Mouse (Mus musculus): ENCODE data around the gene Dysf. TPM values are rescaled to one million over a fixed set of nuclear protein-coding genes. Genes with fewer than 3 reads are reported as not detected.

Gene Dysf
- total RNA-seq (2012; rRNA removed) (0.34 and 0.38 TPM in 2 replicates), total RNA-seq (2014; rRNA removed) (0.05 and 0.09 TPM in 2 replicates), polyA plus RNA-seq (2012; ENCODE audit: insufficient read length, low read depth) (0.39 and 0.59 TPM in 2 replicates)

DNA sequence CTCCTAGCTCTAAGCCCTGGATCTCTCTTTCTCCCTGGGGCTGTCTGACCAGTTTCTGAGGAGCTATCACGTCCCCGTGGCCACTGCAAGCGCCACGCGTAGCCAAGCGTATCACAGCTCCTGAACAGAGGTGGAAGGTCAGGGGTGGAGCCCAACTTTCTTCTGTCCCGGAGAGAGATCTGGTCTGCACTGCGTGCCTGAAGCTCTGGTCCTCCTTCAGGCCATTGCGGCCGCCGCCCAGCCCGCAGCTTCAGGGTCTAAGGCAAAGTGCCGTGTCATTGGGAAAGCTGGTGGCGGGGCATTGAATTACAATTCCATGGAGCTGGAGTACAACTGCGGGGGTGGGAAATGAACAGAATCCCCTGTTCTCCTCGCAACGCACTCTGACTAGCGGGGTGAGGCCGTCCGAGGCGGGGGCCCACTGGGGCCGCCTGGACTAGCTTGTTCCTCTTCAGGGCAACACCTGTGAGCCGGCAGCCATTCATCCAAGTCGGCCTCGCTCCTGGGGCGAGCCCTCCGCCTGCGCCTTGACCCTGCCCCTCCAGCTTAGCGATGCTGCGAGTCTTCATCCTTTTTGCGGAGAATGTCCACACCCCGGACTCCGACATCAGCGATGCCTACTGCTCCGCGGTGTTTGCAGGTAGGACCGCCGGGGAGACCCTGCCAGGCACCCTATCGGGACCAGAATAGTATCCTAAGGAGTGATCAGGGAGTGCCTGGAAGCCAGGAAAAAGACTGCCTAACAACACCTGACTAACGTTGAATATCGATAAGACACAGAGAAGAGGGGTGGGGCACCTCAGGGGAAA is at the start of gene Dysf:
Dysf (plus strand) TSS at position 228 of the 809 bp plus-strand sequence.
- H3K9ac ChIP-seq (ENCODE audit: insufficient read depth, low read depth) = peak within 1 kb of the TSS; percentile 3; the same call in 1 of the 2 replicates
- peak within 1 kb of the TSS; percentile 20 to 41 (median 26) for H3K4me3 ChIP-seq (replicated peaks in 1 of 3; ENCODE audit: low read depth in 2 of 3, low read length in 2 of 3, poor library complexity in 1 of 3)

DNA sequence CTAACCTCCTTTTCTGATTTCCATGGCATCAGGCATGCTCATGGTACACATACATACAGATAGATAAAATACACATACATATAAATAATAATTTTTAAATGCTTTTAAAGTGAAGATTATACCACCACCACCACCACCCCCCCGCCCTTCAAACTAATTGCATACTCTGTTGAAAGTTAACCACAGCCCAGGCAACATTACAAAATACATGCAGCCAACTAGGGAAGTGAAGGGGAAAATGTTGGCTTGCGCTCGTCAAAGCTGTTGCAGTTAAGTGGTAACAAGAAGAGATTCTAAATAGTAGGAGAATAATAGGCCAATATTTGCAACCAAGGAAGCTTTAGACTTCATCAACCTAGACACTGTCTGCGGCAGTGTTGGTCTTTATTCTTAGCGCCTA is 20.7 kb upstream of the Dysf start:
- dilution Hi-C loops (cut with MboI; ENCODE audit: extremely low pct_ligation_motif_present, extremely low pct_unique_long_range_greater_than_20kb, low sequenced_read_pairs) = no loop called here
- Histone ChIP-seq H3K4me2 (ENCODE audit: insufficient read depth, low read depth, poor library complexity, severe bottlenecking) (no peak overlapping the region), H3K27me3 (replicated peaks) (no peaks in the 10 kb centered on the region), H3K9me3 (replicated peaks; ENCODE audit: low read length) (no peaks in the 10 kb centered on the region), H3K27ac (ENCODE audit: insufficient read depth, low read depth) (no peak overlapping the region), H3K36me3 (replicated peaks in 1 of 2; ENCODE audit: control insufficient read depth in 1 of 2, insufficient read depth in 1 of 2, low read length in 1 of 2) (peaks cover 33 to 75% of the 10 kb centered on the region in 2 experiments), H3K4me3 (replicated peaks in 1 of 3; ENCODE audit: low read depth in 2 of 3, low read length in 2 of 3, poor library complexity in 1 of 3) (no peak overlapping the region), H3K4me1 (ENCODE audit: control insufficient read depth in 1 of 2, insufficient read depth in 2 of 2) (no peaks in the 10 kb centered on the region), H3K79me2 (replicated peaks; ENCODE audit: control insufficient read depth, extremely low read depth, insufficient read depth, poor library complexity, severe bottlenecking) (no peaks in the 10 kb centered on the region), H3K9ac (ENCODE audit: insufficient read depth, low read depth) (no peak overlapping the region)
- TF ChIP-seq SMC3 (IDR thresholded peaks at IDR 0.05; ENCODE audit: low read depth, low read length) = no peak
- TF ChIP-seq HCFC1 (IDR thresholded peaks at IDR 0.05; ENCODE audit: low read depth, low read length) = no peak
- TF ChIP-seq MYC (IDR thresholded peaks at IDR 0.05; ENCODE audit: low read depth, low read length) = no peak
- TF ChIP-seq ZC3H11A (IDR thresholded peaks at IDR 0.05; ENCODE audit: low read depth, low read length) = no peak
- no peak for TF ChIP-seq IRF4 (IDR thresholded peaks at IDR 0.05; ENCODE audit: low read depth, low read length)
- TF ChIP-seq BHLHE40 (IDR thresholded peaks at IDR 0.05; ENCODE audit: low read depth, low read length) = no peak
- TF ChIP-seq ZMIZ1 (IDR thresholded peaks at IDR 0.05; ENCODE audit: low read depth, low read length) = no peak
- no peak for TF ChIP-seq EP300 (IDR thresholded peaks at IDR 0.05; ENCODE audit: low read length)
- no peak for TF ChIP-seq MAFK (IDR thresholded peaks at IDR 0.05; ENCODE audit: insufficient replicate concordance, low read length)
- TF ChIP-seq JUND (conservative IDR thresholded peaks at IDR 0.05; ENCODE audit: low read depth, low read length) = no peak
- no peak for TF ChIP-seq GABPA (IDR thresholded peaks at IDR 0.05; ENCODE audit: insufficient replicate concordance, low read depth, low read length)
- no peak for TF ChIP-seq NELFE (IDR thresholded peaks at IDR 0.05; ENCODE audit: low read depth, low read length)
- TF ChIP-seq UBTF (IDR thresholded peaks at IDR 0.05; ENCODE audit: low read depth, low read length) = no peak
- TF ChIP-seq USF2 (conservative IDR thresholded peaks at IDR 0.05; ENCODE audit: low read depth, low read length) = no peak
- no peak for TF ChIP-seq CTCF (conservative IDR thresholded peaks at IDR 0.05 in 1 of 2, IDR thresholded peaks at IDR 0.05 in 1 of 2; ENCODE audit: low read depth in 2 of 2, low read length in 2 of 2)
- no peak for TF ChIP-seq RCOR1 (conservative IDR thresholded peaks at IDR 0.05; ENCODE audit: low read depth, low read length)
- no peak for DNase-seq (ENCODE audit: extremely low read depth)
- in situ Hi-C loops (cut with MboI; ENCODE audit: low pct_ligation_motif_present, low pct_unique_long_range_greater_than_20kb, low sequenced_read_pairs) = no loop called here

More for the DNA sequence above, at the start of gene Dysf:
- Histone ChIP-seq H3K4me1 (ENCODE audit: control insufficient read depth in 1 of 2, insufficient read depth in 2 of 2) (peaks cover 9 to 28% of the 10 kb centered on the region in 2 experiments), H3K36me3 (replicated peaks in 1 of 2; ENCODE audit: control insufficient read depth in 1 of 2, insufficient read depth in 1 of 2, low read length in 1 of 2) (no peaks in the 10 kb centered on the region), H3K27me3 (replicated peaks) (peaks cover 4% of the 10 kb centered on the region), H3K4me2 (ENCODE audit: insufficient read depth, low read depth, poor library complexity, severe bottlenecking) (peak within 1 kb of the TSS; percentile 89), H3K27ac (ENCODE audit: insufficient read depth, low read depth) (no peak within 1 kb of the TSS), H3K79me2 (replicated peaks; ENCODE audit: control insufficient read depth, extremely low read depth, insufficient read depth, poor library complexity, severe bottlenecking) (no peaks in the 10 kb centered on the region), H3K9me3 (replicated peaks; ENCODE audit: low read length) (no peaks in the 10 kb centered on the region)
- in situ Hi-C loops (cut with MboI; ENCODE audit: low pct_ligation_motif_present, low pct_unique_long_range_greater_than_20kb, low sequenced_read_pairs) (no loop called here), dilution Hi-C loops (cut with MboI; ENCODE audit: extremely low pct_ligation_motif_present, extremely low pct_unique_long_range_greater_than_20kb, low sequenced_read_pairs) (no loop called here)
- TF ChIP-seq KAT2A (IDR thresholded peaks at IDR 0.05; ENCODE audit: insufficient replicate concordance, low read length) (no peak), USF2 (conservative IDR thresholded peaks at IDR 0.05; ENCODE audit: low read depth, low read length) (no peak), UBTF (IDR thresholded peaks at IDR 0.05; ENCODE audit: low read depth, low read length) (peak; percentile 74; the same call in 1 of the 2 replicates), CHD2 (IDR thresholded peaks at IDR 0.05; ENCODE audit: low read length) (no peak), JUN (IDR thresholded peaks at IDR 0.05; ENCODE audit: insufficient read depth, low read depth, low read length) (no peak), POLR2AphosphoS2 (IDR thresholded peaks at IDR 0.05; ENCODE audit: low read depth, low read length) (no peak), SIN3A (IDR thresholded peaks at IDR 0.05; ENCODE audit: low read length) (no peak), HCFC1 (IDR thresholded peaks at IDR 0.05; ENCODE audit: low read depth, low read length) (no peak)
- DNase-seq (ENCODE audit: extremely low read depth) = no peak
